Mouse (Mus musculus): ENCODE measurements around the gene Ciapin1.
"Not testable (repeated sequence)": the region's sequence is repeated elsewhere in the genome, so short reads cannot be mapped to it uniquely, and the experiment has no call there.

The Ciapin1 gene

GRCm38 (mm10) chr8:94857011-94857345 is 18.8 kb upstream of the Ciapin1 start:
- no peak for DNase-seq

- not testable (repeated sequence) for DNase-seq
Measured at GRCm38 (mm10) chr8:94854761-94855160, 16.6 kb upstream of the Ciapin1 start.

- no peak for DNase-seq
Measured at GRCm38 (mm10) chr8:94850049-94850448, 11.9 kb upstream of the Ciapin1 start.

GRCm38 (mm10) chr8:94841183-94841582 is 3.0 kb upstream of the Ciapin1 start:
- no peak for DNase-seq

- DNase-seq = peak; percentile 83
Measured at GRCm38 (mm10) chr8:94838600-94838999, 442 bp upstream of the Ciapin1 start.

- DNase-seq = no peak
Measured at GRCm38 (mm10) chr8:94836456-94837240, 1.5 kb downstream of the Ciapin1 start.

- DNase-seq = not testable (repeated sequence)
Measured at GRCm38 (mm10) chr8:94835751-94836150, 2.4 kb downstream of the Ciapin1 start.

GRCm38 (mm10) chr8:94833901-94834405 is 4.2 kb downstream of the Ciapin1 start:
- not testable (repeated sequence) for DNase-seq

- no peak for DNase-seq
Measured at GRCm38 (mm10) chr8:94828284-94828683, 9.9 kb downstream of the Ciapin1 start.

- no peak for DNase-seq
Measured at GRCm38 (mm10) chr8:94826210-94826609, 11.9 kb downstream of the Ciapin1 start.

GRCm38 (mm10) chr8:94825170-94825569 is 13.0 kb downstream of the Ciapin1 start:
- DNase-seq = no peak

- DNase-seq = peak; percentile 69
Measured at GRCm38 (mm10) chr8:94822637-94823560, 15.3 kb downstream of the Ciapin1 start.

- no peak for DNase-seq
Measured at GRCm38 (mm10) chr8:94821381-94821780, 16.8 kb downstream of the Ciapin1 start.

- DNase-seq = no peak
Measured at GRCm38 (mm10) chr8:94820553-94820952, 17.6 kb downstream of the Ciapin1 start.

GRCm38 (mm10) chr8:94819671-94820179 is 18.4 kb downstream of the Ciapin1 start:
- no peak for DNase-seq

- no peak for DNase-seq
Measured at GRCm38 (mm10) chr8:94817933-94818332, 20.2 kb downstream of the Ciapin1 start.

GRCm38 (mm10) chr8:94814556-94814955 is 23.6 kb downstream of the Ciapin1 start:
- peak; percentile 52 for DNase-seq

- peak; percentile 97 for DNase-seq
Measured at GRCm38 (mm10) chr8:94812645-94813098, 25.5 kb downstream of the Ciapin1 start.

GRCm38 (mm10) chr8:94811654-94812053 is 26.5 kb downstream of the Ciapin1 start:
- DNase-seq = no peak

GRCm38 (mm10) chr8:94810855-94811254 is 27.3 kb downstream of the Ciapin1 start:
- DNase-seq = no peak

GRCm38 (mm10) chr8:94810153-94810552 is 28.0 kb downstream of the Ciapin1 start, which contains the start of gene Ccl17:
TSS of gene Ccl17 (plus strand) at chr8:94810453.
- no peak for DNase-seq

- DNase-seq = no peak
Measured at GRCm38 (mm10) chr8:94808372-94808771, 29.8 kb downstream of the Ciapin1 start.

- DNase-seq = no peak
Measured at GRCm38 (mm10) chr8:94807506-94807905, 30.7 kb downstream of the Ciapin1 start.

Data from lung, postnatal 36 days (tissue).